Mouse (Mus musculus) olfactory bulb, adult 2 months (tissue): Measurements from ENCODE around the gene Ttc6. TPM values are rescaled to one million over a fixed set of nuclear protein-coding genes. Genes with fewer than 3 reads are reported as not detected.

Source experiments
- H3K27ac ChIP-seq: fragments of 200-500 bp; 2 replicates; pipeline ENCODE4 v1.5.1; 2012; ENCODE audit warnings: low read depth, low read length; ENCODE audit not compliant: insufficient read depth
- H3K4me1 ChIP-seq: fragments of 200-500 bp; 2 replicates; pipeline ENCODE4 v1.6.1; 2012; ENCODE audit warnings: low read length; ENCODE audit not compliant: control insufficient read depth, insufficient read depth
- H3K4me3 ChIP-seq: fragments of 200-500 bp; 2 replicates; pipeline ENCODE4 v1.5.1; 2012; ENCODE audit warnings: mild to moderate bottlenecking, low read depth, low read length, moderate library complexity; ENCODE audit not compliant: insufficient read depth
- CTCF ChIP-seq: fragments of 200-500 bp; IDR thresholded peaks from 2 replicates; pipeline ENCODE4 v1.5.1; 2012; ENCODE audit warnings: low read depth, mild to moderate bottlenecking, low read length, moderate library complexity; ENCODE audit not compliant: insufficient read depth
- POLR2A ChIP-seq: fragments of 200-500 bp; IDR thresholded peaks from 2 replicates; pipeline ENCODE4 v1.6.1; 2012; ENCODE audit warnings: mild to moderate bottlenecking, low read depth, low read length, moderate library complexity; ENCODE audit not compliant: insufficient read depth
- WGBS: fragments of 180-500 bp; shearing (Covaris S2); methylation state at CpG from one replicate; pipeline ENCODE4 v1.1.7; 2018; 5-methylcytosine and 5-hydroxymethylcytosine counted together
- polyA plus RNA-seq: library from polyadenylated mRNA; stranded (reverse); fragments of >200 nt; gene quantifications from 2 replicates; pipeline ENCODE4 v1.2.4, GENCODE M21; 2012; ENCODE audit warnings: low replicate concordance; ENCODE audit not compliant: missing spikeins, insufficient read depth, insufficient read length

Ttc6 gene
- polyA plus RNA-seq, 1 experiment: not detected

- no peak overlapping the region for H3K27ac ChIP-seq
- no peak for TF ChIP-seq CTCF
- no peak for TF ChIP-seq POLR2A
Observed at GRCm38 (mm10) chr12:57776290-57776997, 212.5 kb downstream of the Ttc6 start.

GRCm38 (mm10) chr12:57781926-57782325, 218.0 kb downstream of the Ttc6 start:
- Histone ChIP-seq H3K4me1 (no peaks in the 10 kb centered on the region), H3K4me3 (no peak overlapping the region), H3K27ac (no peak overlapping the region)
- 75% methylated on average over 5 of the region's 5 CpGs for WGBS
- no peak for TF ChIP-seq POLR2A

More at GRCm38 (mm10) chr12:57776290-57776997, 212.5 kb downstream of the Ttc6 start:
- WGBS: 6% methylated on average over 12 of the region's 12 CpGs
- Histone ChIP-seq H3K4me3 (no peak overlapping the region), H3K4me1 (peaks cover 6% of the 10 kb centered on the region)

GRCm38 (mm10) chr12:57787471-57787870, 223.6 kb downstream of the Ttc6 start:
- TF ChIP-seq POLR2A: no peak
- TF ChIP-seq CTCF: peak; percentile 36; the same call in 1 of the 2 replicates
- no peak overlapping the region for H3K4me3 ChIP-seq
- no peak overlapping the region for H3K27ac ChIP-seq
- WGBS: 25% methylated on average over 5 of the region's 5 CpGs
- H3K4me1 ChIP-seq: no peaks in the 10 kb centered on the region

Other genes with a start within 250 kb of the Ttc6 start
- gene Foxa1, start 17.2 kb upstream of the Ttc6 start, polyA plus RNA-seq: not detected in 2 replicates